Mouse (Mus musculus): Measurements from ENCODE around the gene Actl6b.

DNA sequence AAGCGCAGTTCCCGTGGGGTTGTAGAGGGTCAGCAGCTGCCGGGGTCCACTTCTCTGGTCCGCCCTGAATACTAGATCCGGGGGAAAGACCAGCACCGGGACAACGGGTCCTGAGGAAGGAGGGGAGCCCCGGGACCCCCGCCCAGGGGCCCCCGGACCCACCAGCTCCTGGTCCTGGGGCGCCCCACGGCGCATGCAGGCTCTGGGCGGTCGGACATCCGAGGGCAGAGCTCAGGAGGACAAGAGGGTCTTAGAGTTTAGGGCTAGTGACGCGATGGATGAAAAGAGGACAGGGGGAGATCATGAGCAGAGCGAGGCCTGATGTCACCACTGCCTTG is 46.9 kb downstream of the Actl6b start:
- TF ChIP-seq CTCF (IDR thresholded peaks at IDR 0.05; ENCODE audit: low read depth) (0 out of 2 replicates have a peak, but pooled peaks have one; percentile 4), EP300 (IDR thresholded peaks at IDR 0.05; ENCODE audit: low read depth) (no peak)

All from liver, embryonic 14.5 days (tissue).